Mouse (Mus musculus): ENCODE data around the gene Sh2d6.

- no peak for TF ChIP-seq CTCF (IDR thresholded peaks at IDR 0.05; ENCODE audit: borderline replicate concordance, control insufficient read depth, extremely low read depth, insufficient read depth, low read length, poor library complexity)
- no peak for TF ChIP-seq POLR2A (IDR thresholded peaks at IDR 0.05; ENCODE audit: control insufficient read depth, extremely low read depth, insufficient read depth, low read length, poor library complexity)
Observed at GRCm38 (mm10) chr6:72503309-72503708, 18.2 kb downstream of the Sh2d6 start.

Measured in thymus, adult 2 months (tissue).